Mouse (Mus musculus): ENCODE measurements around the gene Gm10961. TPM values are rescaled to one million over a fixed set of nuclear protein-coding genes. Genes with fewer than 3 reads are reported as not detected.
A peak's percentile ranks its signal among the peaks of the same experiment; 100 is the strongest.

Gm10961 gene
- polyA plus RNA-seq, 1 experiment from 2014 or later: not detected

- ATAC-seq (ENCODE audit: insufficient read depth, low FRiP score, low read depth): no peak
- 73% methylated on average over 4 of the region's 4 CpGs for WGBS
- Histone ChIP-seq H3K9me3 (no peaks in the 10 kb centered on the region), H3K4me3 (replicated peaks) (no peak overlapping the region), H3K9ac (no peak overlapping the region), H3K4me2 (no peak overlapping the region), H3K4me1 (no peaks in the 10 kb centered on the region), H3K36me3 (peaks cover 57% of the 10 kb centered on the region), H3K27ac (no peak overlapping the region), H3K27me3 (replicated peaks) (no peaks in the 10 kb centered on the region)
Observed at GRCm38 (mm10) chr3:107670500-107670899, 39.4 kb downstream of the Gm10961 start.

- Histone ChIP-seq H3K9me3 (no peaks in the 10 kb centered on the region), H3K9ac (no peak overlapping the region), H3K4me3 (replicated peaks) (no peak overlapping the region), H3K36me3 (peaks cover 51% of the 10 kb centered on the region), H3K4me1 (no peaks in the 10 kb centered on the region), H3K27me3 (replicated peaks) (no peaks in the 10 kb centered on the region), H3K4me2 (no peak overlapping the region), H3K27ac (no peak overlapping the region)
- ATAC-seq (ENCODE audit: insufficient read depth, low FRiP score, low read depth): no peak
- WGBS: 95% methylated on average over 2 of the region's 2 CpGs
Observed at GRCm38 (mm10) chr3:107671509-107671908, 40.4 kb downstream of the Gm10961 start.

- H3K27me3 ChIP-seq (replicated peaks): no peaks in the 10 kb centered on the region
- WGBS: 25% methylated on average over 7 of the region's 7 CpGs
- no peak overlapping the region for H3K4me3 ChIP-seq (replicated peaks)
- no peak overlapping the region for H3K9ac ChIP-seq
- H3K4me2 ChIP-seq: peak overlapping the region; percentile 16; the same call in 1 of the 2 replicates
- no peaks in the 10 kb centered on the region for H3K36me3 ChIP-seq
- peak overlapping the region; percentile 77 for H3K27ac ChIP-seq
- peak; percentile 77; the same call in 1 of the 2 replicates for ATAC-seq (ENCODE audit: insufficient read depth, low FRiP score, low read depth)
- no peaks in the 10 kb centered on the region for H3K9me3 ChIP-seq
- H3K4me1 ChIP-seq: peaks cover 15% of the 10 kb centered on the region; the same call in 1 of the 2 replicates
Observed at GRCm38 (mm10) chr3:107680790-107681576, 49.9 kb downstream of the Gm10961 start.

Other genes starting within 250 kb of the Gm10961 start
- gene Kcnc4, start 171.8 kb upstream of the Gm10961 start, polyA plus RNA-seq (2015; fragmentation: Nextera tagmentation; extraction: Ambion mirVana): 0.10 TPM in 1 of 2 replicates, not detected in the other
- gene Slc6a17, start 113.3 kb upstream of the Gm10961 start, polyA plus RNA-seq (2015; fragmentation: Nextera tagmentation; extraction: Ambion mirVana): 2.8 and 4.0 TPM in 2 replicates
- gene Ubl4b, start 76.2 kb upstream of the Gm10961 start, polyA plus RNA-seq (2015; fragmentation: Nextera tagmentation; extraction: Ambion mirVana): not detected in 2 replicates
- gene Alx3, start 36.3 kb upstream of the Gm10961 start, polyA plus RNA-seq (2015; fragmentation: Nextera tagmentation; extraction: Ambion mirVana): not detected in 2 replicates
- gene Strip1, start 372 bp downstream of the Gm10961 start, polyA plus RNA-seq (2015; fragmentation: Nextera tagmentation; extraction: Ambion mirVana): 37.9 and 41.1 TPM in 2 replicates
- 73.5 and 84.9 TPM in 2 replicates for gene Ahcyl1, start 65.2 kb downstream of the Gm10961 start, polyA plus RNA-seq (2015; fragmentation: Nextera tagmentation; extraction: Ambion mirVana)
- 14.7 and 15.4 TPM in 2 replicates for gene Csf1, start 129.1 kb downstream of the Gm10961 start, polyA plus RNA-seq (2015; fragmentation: Nextera tagmentation; extraction: Ambion mirVana)
- 34.9 and 49.0 TPM in 2 replicates for gene Eps8l3, start 245.9 kb downstream of the Gm10961 start, polyA plus RNA-seq (2015; fragmentation: Nextera tagmentation; extraction: Ambion mirVana)